Mouse (Mus musculus): ENCODE results near the gene Slc9a2.
"Not testable (repeated sequence)": the region's sequence is repeated elsewhere in the genome, so short reads cannot be mapped to it uniquely, and the experiment has no call there.

The Slc9a2 gene

DNA sequence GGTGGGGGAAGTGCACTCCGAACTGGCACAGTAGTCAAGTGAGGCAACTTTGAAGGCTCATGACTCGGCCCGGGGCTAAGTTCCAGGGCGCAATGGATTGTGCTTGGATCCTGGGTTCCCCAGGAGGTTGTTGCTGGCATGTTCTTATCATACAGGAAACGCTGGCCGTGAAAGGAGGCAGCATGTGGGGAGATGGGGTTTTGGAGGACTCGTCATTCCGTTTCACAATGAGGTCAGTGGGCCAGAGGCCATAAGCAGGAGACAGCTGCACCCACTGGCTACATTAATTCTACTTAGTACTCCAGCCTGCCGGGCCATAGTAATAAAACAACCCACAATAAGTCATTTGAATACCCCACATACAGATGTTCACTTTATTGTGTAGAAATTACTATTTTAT, 34.6 kb downstream of the Slc9a2 start:
- DNase-seq, result no peak

DNA sequence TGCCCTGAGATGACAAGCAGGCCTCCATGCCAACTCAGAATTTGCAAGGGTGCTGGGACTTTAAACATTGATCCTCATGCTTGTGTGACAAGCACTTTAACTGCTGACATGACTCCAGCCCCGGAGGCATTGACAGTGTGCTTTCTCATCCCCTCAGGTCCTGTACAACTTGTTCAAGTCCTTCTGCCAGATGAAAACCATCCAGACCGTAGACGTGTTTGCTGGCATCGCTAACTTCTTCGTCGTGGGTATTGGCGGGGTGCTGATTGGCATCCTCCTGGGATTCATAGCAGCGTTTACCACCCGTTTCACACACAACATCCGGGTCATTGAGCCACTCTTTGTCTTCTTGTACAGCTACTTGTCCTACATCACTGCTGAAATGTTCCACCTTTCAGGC, 45.7 kb downstream of the Slc9a2 start:
- no peak for DNase-seq

DNA sequence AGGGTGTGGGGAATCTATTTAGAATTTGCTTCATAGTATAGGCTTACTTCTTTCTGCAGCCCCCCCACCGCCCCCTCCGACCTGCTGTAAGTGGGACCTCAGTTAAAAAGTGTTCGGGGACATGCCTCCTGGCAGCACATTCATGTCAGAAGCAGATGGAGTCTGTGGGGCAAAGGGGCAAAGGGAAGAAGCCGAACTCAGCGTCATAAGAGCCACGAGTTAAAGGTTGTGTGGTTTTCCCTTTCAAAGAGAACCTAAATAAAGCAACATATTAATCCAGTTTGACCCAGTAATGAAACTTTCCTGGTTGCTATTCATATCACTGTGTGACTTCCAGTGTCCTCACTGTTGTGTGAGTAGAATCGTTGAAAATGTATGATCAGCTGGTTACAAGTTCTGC, 47.0 kb downstream of the Slc9a2 start:
- no peak for DNase-seq

DNA sequence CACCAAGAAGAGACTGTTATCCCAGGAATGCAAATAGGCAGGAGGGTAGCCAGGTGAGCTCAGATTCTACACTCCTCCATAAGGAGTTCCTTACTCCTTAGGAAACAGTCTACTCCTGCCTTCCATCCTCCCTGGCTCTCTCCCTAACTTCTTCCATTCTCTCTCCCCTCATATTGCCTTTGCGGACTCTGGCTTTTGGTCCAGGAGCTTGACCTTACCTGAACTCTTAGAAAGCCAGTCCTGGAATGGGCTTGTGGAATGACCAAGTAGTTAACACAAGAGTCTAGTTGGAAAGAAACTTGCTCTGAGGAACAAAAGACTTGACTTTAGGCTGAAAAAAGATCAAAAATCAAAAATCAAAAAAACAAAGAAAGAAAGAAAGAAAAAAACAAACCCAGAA, 48.3 kb downstream of the Slc9a2 start:
- DNase-seq, result no peak

DNA sequence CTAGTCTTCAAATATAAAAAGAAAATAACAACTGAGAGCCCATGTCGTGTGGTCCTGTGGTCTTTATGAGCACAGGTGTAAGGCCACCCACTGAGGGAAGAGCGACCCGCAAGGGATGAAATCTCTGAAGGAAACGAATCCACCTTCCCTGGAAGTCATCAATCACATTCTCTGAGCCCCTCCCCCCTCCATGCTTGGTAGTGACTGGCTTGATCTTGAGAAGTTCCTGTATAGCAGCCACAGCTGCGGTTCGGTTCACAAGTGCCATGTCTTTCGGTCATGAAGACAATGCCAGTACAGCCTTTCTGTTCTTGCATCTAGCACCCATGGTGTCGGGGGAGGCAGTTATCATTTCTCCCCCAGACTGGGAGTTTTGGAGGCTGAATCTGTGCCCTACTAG, 57.3 kb downstream of the Slc9a2 start:
- DNase-seq, result no peak

DNA sequence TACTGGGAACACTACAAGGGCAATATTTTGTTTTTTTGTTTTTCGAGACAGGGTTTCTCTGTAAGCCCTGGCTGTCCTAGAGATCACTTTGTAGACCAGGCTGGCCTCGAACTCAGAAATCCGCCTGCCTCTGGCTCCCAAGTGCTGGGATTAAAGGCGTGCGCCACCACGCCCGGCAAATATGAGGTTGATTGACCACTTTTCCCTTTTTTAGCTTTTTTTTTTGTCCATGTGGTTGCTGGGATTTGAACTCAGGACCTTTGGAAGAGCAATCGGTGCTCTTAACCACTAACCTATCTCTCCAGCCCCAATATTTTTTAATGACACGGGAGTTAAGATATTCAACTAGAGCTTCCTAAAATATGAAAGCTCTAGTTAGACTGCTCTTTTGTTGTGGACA, 57.9 kb downstream of the Slc9a2 start:
- not testable (repeated sequence) for DNase-seq

DNA sequence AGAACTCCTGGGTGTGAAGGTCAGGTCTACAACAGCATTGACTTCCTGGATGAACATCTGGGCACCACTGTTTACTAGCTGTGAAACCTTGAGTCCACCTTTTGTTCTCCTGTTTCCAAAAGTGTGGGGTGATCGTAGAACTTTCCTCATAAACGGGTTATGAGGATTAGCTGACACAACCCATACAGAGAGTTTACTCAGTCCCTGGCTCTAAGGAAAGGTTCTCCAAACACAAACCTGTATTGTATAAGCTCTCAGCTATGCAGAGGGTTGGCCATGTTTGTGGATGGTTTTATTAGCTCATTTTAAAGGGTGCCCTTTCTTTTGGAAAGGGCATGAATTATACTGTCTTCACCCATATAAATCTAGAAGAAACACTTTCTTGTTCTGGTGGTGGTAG, 60.4 kb downstream of the Slc9a2 start:
- no peak for DNase-seq

DNA sequence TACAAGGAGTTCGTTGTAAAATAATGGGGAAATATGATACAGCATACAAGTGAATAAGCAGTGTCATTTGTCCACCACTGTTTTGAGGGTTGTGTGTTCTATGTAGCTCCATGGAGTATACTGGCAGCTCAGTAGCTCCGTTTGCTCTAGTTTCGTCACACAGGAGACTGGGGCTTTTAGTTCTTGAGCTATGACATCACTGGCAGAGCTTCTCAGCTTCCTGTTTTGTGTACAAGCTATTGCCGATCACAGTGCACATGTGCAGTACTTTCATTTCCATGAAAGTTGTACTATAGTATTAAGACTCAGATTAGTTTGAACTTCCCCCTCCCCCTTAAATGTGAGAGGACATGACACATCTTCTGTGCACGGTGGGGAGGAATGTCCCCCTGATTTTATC, 65.7 kb downstream of the Slc9a2 start:
- DNase-seq, result no peak

DNA sequence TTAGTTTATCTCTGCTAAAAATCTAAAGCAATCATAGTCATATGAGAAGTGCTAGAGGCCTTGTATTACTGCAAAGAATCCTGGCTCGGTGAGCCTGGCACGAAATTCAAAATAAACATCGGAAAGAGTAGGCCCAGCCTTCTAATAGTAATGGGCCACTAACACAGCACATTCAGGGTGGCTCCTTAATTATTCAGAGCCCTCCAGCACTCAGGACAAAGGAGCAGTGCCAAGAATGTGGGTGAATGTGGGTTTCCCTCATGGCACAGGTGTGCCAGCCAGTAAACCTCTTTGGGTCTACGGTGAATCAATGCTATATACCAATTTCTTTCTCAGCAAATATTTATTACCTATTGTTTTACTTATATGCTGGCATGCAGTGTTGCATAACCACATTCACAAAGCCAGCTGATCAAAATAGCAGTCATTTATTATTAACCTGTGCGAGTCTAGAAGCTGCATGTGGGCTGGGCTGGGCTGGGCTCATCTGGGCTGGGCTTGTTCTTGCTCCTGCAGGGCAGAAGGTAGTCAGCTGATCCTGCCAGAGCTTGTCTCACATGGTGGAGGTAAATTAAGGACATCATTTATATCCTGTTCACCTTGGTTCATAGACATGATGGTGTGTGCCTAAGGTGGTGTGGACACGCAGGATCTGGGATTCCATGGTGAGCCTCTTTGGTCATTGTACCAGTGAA, 79.5 kb downstream of the Slc9a2 start:
- DNase-seq, result no peak

DNA sequence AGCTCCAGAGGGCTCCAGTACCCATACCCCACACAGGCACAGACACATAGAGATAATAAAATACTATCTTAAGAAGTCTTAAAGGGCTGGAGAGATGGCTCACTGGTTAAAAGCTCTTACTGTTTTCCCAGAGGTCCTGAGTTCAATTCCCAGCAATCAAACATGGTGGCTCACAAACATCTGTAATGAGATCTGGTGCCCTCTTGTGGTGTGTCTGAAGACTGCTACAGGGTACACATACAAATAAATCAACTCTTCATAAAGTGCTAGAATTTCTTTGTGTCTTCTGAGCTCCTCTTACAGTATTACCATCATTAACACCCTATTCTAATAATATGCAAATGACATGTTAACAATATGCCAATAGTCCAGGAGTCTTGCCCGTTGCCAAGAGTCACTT, 83.7 kb downstream of the Slc9a2 start:
- DNase-seq, result no peak

DNA sequence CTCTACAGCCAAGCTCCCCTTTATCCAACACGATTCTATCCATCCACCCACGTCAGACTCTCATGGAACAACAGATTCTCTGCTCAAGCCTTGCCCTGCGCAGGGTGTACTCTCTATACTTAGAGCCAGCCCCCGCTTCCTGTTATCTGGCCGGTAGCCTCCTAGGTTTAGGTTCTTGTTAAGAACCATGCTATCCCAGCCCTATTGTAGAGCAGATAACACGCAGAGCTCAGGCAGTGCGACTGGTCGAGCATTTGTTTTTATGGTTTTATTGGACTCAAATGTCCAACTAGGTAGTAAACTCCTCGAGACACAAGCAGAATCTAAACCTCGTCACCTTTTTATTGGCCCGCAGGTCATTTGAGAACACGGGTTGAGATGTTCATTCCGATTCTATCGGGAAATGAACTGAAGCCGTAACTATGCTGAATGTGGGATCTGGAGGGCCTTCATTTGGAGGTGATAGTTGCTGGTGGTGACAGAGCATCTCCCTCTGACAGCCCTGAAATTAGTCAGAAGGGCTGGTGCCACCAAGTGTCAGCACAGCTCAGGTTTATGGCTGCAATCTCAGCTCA, 84.4 kb downstream of the Slc9a2 start:
- DNase-seq, result no peak

DNA sequence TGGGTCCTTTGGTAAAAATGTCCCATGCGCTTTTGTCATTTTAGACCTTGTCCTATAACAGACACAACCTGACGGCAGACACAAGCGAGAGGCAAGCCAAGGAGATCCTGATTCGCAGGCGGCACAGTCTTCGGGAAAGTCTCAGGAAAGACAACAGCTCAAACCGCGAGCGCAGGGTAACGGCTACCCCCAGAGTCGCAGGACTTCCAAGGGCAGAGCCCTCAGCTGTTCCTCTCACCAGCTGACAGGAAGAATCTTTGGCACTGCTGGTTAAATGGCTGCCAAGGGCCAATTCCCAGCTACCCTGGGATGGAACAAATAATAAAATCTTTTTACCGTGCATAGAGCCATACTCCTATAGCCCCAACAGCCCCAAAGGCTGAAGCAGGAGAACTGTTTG, 85.1 kb downstream of the Slc9a2 start:
- DNase-seq, result no peak

DNA sequence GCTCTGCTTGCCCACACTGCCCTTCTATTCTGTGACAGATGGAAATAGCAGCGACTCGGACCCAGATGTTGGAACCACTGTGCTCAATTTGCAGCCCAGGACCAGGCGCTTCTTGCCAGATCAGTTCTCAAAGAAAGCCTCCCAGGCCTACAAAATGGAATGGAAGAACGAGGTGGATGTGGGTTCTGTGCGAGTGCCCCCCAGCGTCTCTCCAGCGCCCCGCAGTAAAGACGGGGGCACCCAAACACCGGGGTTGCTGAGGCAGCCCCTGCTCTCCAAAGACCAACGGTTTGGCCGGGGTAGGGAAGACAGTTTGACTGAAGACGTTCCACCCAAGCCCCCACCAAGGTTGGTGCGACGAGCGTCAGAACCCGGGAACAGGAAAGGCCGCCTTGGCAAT, 87.2 kb downstream of the Slc9a2 start:
- DNase-seq, result no peak

DNA sequence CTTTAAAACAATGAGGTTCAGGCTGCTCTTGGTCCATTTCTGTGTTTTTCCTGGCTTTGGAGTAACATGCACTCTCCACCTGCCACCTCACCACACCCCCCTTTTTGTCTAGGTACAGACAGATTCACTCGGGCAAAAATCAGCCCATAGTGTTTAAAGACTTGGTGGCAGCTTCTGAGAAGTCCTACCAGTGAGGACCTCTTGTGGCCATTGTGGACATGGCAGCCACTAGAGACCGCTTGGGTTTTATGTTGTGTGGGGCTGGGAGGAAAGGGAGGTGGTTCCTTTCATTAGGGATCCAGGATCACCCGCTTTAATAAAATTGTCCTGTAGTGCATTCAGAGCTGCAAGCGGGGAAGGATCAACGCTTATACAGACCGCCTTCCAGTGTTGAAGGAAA, 88.2 kb downstream of the Slc9a2 start:
- DNase-seq, result peak; percentile 72

DNA sequence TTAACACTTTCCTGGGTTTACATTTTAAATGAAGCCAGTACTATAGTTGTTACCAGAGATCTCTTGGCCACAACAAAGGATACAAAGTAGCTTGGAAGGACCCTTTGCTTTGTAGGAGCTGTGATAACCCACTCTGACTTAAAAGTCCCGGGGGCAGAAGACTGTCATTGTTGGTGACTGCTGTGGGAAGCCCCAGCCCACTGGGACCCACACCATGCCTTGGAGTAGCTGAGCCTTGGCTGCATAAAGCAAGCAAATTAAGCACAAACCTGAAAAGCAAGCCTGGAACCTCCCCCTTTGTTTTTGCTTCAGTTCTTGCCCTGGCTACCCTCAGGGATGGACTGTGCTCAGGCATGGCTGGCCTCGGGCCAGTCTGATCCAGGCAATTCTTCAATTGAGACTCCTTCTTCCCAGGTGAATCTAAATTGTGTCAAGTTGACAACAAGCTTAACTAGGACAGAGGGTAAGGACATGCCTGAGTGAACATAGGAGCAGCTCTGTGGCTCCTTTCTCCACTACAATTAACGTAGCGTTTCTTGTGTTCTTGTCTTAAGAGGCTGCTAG, 89.0 kb downstream of the Slc9a2 start:
- no peak for DNase-seq

DNA sequence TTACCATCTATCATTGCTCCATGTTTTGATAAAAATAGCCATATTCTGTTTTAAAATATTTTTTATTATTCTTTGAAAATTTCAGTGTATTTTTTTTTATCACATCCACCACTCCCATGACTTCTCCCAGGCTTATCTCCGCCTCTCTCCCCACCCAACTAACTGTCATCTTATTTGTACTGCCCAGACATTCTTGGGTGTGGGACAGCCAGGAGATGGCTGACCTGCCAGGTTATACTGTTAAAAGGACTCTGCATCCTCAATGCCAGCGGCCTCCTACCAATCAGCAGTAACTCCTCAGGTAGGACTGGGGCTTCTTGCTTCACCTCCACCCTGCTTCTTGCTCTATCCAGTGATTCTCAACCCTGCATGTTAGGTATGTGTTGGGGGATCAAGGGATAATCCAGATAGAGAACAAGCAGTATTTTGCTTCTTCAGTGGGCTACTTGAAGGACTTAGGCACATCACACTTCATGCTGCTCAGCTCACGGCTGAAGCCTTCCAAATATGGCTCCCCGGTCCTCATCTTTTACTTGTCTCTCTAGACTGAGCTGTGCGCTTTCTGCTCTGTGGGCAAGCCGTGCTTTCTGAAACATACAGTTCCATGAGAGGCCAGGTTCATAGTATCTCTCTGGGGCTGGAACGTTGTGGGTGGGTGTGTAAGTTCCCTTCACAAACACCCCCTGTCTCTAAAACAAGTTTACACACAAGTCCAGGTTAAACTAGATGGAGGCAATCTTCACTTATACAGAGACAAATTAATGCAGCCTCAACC, 91.0 kb downstream of the Slc9a2 start:
- no peak for DNase-seq

DNA sequence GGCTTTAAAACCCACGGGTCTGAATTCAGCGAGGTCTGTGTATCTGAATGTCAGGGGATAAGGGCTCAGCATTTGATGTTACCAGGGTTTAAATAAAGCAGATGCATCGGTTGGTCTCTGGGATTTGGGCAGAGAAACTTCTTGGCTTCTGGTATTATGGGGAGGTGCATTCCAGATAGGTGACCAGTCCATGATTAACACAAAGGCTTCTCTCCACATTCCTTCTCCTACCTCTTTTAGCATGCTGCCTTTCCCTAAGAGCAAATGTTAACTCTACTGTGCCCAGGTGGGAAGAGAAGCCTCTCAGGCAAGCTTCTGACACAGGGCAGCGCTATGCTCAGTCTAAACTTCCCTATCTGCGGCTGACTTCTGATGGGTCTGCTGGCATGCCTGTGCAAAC, 92.9 kb downstream of the Slc9a2 start:
- no peak for DNase-seq

DNA sequence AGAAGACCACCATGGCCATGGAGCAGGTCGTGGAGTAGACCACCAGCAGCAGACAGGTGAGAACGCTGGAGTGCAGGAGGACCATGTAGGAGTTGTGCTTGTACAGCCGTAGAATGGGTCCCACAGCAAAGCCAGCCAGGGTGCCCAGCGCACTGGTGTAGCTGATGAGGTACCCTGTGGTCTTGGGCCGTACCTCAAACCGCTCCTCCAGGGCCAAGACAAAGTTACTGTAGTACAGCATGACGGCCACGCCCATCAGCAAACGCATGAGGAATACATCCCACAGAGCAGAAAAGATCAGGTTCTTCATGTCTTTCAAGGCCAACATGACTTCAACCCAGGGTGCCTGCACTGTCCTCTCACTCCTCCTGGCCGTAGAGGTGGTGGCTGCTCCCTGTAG, 93.7 kb downstream of the Slc9a2 start:
- no peak for DNase-seq

DNA sequence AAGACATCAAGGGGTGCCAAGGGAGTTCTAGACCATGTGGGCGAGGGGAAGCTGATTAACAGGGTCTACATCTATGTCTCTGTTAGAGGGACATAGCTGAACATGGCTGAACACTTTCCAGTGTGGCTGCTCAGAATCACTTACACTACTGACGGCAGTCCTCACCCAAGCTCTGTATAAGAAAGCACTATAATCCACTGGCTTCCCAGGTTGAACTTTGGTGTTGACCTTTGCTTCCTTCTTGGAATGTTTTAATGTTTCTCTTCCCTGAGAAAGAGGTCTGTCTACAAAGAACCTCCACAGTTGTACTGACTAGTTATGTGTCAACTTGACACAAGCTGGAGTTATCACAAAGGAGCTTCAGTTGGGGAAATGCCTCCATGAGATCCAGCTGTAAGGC, 95.7 kb downstream of the Slc9a2 start:
- DNase-seq, result no peak

DNA sequence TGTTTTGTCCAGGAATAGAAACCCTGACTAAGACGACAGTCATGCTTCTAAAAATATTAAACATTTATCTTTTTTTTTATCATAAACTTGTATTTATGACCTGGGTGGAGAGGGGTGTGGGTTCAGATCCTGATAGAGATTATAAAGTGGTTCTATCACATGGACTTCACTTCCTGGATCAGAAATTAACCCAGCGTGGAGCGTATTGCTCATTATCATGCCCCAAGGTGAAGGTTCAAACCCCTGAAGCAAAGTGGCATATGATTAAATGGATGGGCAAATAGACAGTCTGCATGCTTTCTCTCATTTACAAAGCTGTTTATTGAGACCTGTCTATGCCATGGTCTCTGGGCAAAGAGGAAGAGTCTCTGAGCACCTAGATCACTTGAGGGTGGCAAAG, 96.4 kb downstream of the Slc9a2 start:
- no peak for DNase-seq

DNA sequence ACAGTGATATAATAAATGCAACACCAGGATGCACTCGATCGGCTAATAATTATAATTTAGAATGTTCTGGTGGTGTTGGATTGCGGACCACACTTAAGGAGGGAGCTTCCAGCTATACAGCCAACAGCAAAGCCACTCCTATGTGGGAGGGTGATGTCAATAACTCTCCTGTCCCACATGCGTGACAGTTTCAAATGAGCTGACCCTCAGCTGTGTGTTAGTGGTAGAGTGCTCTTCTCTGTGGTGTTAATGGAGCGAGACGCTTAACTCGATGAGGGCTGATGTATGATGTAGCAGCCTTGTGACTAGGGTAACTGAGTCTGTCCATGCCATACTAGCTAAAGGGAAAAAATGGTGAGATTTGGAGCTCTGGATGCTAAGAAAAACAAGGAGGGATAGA, 103.1 kb downstream of the Slc9a2 start:
- no peak for DNase-seq

DNA sequence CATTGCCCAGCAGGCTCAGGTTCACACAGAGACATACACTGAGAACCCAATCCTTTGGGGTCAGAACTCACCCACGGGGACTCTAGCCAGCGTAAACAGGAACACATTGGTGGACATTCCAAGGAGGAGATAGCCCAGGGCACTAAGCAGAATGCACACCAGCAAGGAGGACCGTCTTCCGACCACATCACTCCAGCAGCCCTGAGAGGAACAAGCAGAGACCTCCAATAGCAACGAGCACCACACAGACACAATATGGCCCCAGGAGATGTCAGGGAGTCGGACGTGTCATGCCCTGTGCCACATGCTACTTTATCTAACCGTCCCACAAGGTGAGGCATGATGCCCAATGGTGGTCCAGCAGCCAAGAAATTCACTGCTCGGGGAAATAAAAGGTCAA, 103.9 kb downstream of the Slc9a2 start:
- no peak for DNase-seq

DNA sequence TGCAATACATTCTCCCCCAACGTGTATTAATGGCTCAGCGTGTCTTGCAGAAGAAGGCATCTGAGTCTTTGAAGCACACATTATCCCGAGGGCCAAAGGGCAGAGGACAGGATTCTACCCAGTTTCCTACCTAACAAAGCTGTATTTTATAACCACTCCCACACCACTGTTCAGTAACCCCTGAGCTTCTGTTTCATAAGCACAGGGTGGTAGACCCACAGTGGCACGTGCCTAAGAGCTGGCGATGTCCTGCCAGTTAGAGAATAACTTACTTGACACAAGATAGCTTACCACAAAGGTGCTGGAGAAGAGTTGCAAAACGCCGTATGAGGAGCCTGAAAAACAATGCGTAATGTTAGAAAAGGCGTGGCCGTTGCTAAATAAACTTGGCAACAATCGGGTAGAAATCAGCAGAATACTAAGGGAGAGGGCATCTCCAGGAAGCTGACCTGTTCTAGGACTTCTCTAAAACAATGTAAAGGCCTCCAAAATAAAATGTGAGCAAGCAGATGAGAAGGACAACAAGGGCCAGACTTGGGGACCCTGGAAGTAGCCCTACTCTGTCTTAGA, 105.6 kb downstream of the Slc9a2 start:
- no peak for DNase-seq

DNA sequence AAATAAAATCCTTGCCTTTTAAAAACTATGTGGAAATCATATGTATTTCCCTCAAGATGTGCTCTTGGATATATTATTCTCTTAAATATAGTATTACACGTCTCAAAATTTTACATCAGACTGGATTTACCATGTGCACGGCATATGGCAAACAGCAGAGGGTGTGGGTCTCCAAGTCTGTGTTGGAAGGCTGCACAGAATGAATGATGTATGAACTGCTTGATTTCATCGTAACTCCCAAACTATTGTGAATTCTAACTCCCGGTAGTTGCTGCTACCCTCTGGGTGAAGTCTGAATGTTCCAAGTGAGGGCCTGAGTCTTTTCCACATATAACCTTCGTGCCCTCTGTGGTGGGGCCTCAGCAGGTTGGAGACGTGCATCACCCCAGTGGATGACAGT, 108.6 kb downstream of the Slc9a2 start:
- DNase-seq, result no peak
